Mouse (Mus musculus): ENCODE results near the gene Ripply3. TPM values are rescaled to one million over a fixed set of nuclear protein-coding genes. Genes with fewer than 3 reads are reported as not detected.
"Not testable (repeated sequence)": the region's sequence is repeated elsewhere in the genome, so short reads cannot be mapped to it uniquely, and the experiment has no call there.

The Ripply3 gene
- total RNA-seq, 2 experiments from 2014 or later, result 3.7 to 5.1 TPM

- intact Hi-C loops (cut with DNase I), result loop anchor here (1.0 to 2.0 kb wide), 3 partner anchors 15 to 57 kb away; partner anchors contain the start of genes Pigp, Ripply3 and Ttc3
- DNase-seq, result peak; percentile 98 to 100
These were observed 14.8 kb upstream of the Ripply3 start, which contains the start of gene Hlcs for GRCm38 (mm10) chr16:94313229-94314030. Gene Hlcs (minus strand): TSS chr16:94313571.

DNA sequence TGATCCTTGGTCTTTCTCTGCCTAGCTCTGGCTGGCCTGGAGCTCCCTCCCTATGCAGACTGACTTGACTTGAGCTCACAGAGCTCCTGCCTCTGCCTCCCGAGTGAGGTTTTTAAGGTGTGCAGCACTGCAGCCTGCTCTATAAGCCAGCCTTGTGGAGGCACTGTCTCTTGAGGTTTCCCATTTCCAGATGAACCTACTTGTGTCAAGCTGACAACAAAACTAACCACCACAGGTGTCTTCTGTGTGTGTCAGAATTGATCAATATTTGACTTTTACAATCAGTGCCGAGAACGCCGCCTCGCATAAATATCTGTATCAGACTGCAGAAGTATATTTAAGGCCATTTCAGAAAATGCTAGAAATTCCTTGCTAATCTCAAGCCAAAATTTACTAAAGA, 13.6 kb upstream of the Ripply3 start:
- DNase-seq, result no peak
- intact Hi-C loops (cut with DNase I), result no loop called here

DNA sequence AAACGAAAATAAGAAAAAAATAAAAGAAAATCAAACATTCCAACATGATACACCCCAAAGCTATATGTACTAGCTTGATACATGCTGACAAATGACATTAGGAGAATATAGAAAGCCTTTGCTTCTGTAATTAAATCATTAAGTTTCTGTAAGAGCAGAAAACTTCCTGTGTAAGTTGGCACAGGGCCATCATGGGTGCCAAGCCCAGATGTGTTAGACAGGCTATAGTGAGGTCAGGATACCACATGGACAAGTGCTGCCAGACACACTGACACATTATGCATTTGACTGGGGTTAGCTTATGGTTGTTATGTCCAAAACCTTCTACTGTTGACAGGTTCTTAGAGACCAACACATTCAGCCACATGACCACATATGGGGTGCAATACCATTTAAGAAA, 13.0 kb upstream of the Ripply3 start:
- DNase-seq, result no peak
- intact Hi-C loops (cut with DNase I), result no loop called here

GRCm38 (mm10) chr16:94317752-94318151, 10.5 kb upstream of the Ripply3 start:
- intact Hi-C loops (cut with DNase I), result no loop called here
- peak in 1 of 2 experiments; percentile 23 for DNase-seq

- no peak for DNase-seq
- intact Hi-C loops (cut with DNase I), result no loop called here
These were observed 8.0 kb upstream of the Ripply3 start for GRCm38 (mm10) chr16:94320223-94320622.

DNA sequence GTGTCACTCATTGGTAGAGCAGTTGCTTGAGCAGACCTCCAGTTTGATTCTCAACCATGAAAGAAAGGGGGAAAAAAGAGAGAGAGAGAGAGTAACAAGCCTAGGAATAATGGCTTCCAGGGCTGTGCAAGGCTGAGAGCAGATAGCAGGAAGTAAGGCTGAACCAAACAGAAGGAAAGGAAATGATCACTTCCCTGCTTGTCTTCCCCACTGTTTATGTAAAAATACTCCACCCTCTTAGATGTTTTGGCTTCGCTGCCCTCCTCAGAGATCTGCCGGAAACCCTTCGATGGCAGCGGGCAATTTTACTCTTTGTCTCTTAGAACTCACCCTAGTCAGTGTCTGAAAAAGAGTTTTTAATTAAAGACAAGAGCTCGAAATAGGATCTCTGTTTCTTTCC, 4.5 kb upstream of the Ripply3 start:
- intact Hi-C loops (cut with DNase I), result no loop called here
- DNase-seq, result no peak

GRCm38 (mm10) chr16:94326008-94326407, 2.2 kb upstream of the Ripply3 start:
- no peak for DNase-seq
- intact Hi-C loops (cut with DNase I), result no loop called here

DNA sequence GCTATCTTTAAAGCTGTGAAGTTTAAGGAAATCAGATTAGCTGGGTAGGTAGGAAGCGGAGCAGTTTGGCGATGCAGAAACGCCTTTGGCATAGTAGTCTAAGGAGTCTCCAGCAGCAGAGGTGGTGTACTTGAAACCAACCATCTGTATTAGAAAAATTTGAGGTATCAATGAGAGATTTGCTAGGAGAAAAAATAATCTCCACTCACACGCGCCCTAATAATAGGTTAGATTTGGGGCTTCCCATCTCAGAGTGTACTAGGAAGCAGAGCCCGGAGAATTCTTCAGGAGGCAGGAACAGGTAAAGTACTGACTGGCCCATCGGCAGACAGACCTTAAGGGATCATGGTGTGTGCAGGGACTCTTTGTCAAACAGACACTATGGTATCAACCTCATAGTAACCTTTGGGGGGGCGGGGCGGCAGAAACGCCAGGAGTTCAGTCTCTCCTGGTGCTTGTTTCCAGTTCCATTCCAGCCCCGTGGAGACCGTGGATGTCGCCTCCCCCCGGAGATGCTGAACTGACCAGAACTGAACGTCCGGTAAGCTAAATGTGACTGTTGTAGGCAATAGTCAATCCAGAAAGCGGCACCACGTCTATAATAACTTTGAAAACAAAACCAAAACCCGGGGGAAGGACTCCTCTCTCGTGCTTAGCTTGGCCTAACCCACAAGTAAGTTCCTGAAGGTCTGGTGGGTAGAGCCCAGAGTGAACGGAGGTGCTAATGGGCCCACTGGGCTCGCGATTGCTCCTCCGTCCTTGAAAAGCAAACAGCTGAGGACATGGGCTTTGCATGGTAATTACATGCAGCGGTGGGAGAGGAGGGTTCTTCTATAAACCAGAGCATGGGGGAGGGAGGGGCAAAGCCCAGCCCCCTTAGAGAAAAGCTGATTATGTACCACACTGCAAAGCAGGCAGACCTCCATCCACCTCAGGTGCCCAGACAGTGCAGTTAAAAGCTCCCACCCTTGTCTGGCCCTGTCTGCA, 954 bp downstream of the Ripply3 start:
- no peak for DNase-seq
- intact Hi-C loops (cut with DNase I), result loop anchor here (2.0 kb wide), 1 partner anchor 16 kb away; the partner anchor contains the start of gene Hlcs

DNA sequence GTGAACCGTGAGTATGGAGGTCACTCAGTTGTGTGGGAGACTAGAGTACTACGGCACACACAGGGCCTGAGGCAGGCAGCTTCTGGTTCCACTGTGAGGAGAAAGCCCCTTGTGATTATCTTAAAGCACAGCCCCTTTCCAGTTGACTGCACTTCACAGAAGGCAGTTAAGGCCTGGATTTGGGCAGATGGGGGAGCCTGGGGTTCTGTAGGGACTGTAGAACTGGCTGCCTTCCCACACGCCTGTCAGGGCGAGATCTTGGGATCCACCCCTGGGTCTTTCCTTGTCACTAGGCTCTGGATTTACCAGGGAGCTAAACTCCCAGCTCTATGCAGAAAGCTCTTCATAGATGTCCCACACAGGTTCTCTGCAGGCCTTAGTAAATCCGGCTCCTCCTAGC, 2.2 kb downstream of the Ripply3 start:
- no peak for DNase-seq

DNA sequence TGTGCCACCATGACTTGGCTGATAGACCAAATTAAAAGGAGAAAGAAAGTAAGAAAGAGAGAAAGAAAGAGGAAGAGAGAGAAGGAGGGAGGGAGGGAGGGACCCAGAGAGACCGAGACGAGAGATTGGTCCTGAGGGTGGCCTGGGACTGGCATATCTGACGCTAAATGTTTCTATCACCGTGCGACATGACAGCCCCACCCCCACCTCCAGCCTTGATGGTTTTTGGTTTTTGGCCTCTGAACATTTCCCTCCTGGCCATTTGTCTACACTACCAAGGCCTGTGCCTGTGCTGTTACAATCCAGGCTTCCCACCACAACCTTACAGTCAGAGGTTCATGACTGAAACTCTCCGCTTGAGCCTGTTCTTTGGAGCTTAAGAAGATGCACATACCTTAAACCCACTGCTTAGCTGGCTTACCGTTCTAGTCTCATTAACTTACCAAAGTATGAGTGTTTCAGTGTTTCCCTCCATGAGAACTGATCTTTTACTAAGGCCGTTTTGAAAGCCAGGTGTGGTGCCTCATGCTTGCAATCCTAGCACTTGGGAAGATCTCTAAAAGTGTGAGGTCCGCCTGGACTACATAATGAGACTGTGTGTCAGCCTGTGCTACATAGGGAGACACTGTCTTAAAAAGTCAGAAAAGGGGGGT, 3.1 kb downstream of the Ripply3 start:
- no peak for DNase-seq
- intact Hi-C loops (cut with DNase I), result loop anchor here (10.0 kb wide), 1 partner anchor 397 kb away; no protein-coding TSS in a partner anchor

More for the DNA sequence above, 2.2 kb downstream of the Ripply3 start:
- intact Hi-C loops (cut with DNase I), result loop anchor here (10.0 kb wide), 1 partner anchor 396 kb away; no protein-coding TSS in a partner anchor

GRCm38 (mm10) chr16:94331886-94332252, 3.6 kb downstream of the Ripply3 start:
- peak; percentile 71 to 83 for DNase-seq
- intact Hi-C loops (cut with DNase I), result loop anchor here (1.0 to 10.0 kb wide), 2 partner anchors 63 to 397 kb away; no protein-coding TSS in a partner anchor

- intact Hi-C loops (cut with DNase I), result loop anchor here (10.0 kb wide), 1 partner anchor 401 kb away; no protein-coding TSS in a partner anchor
- no peak for DNase-seq
These were observed 7.4 kb downstream of the Ripply3 start for GRCm38 (mm10) chr16:94335656-94336055.

- intact Hi-C loops (cut with DNase I), result loop anchor here (10.0 kb wide), 1 partner anchor 405 kb away; no protein-coding TSS in a partner anchor
These were observed 11.2 kb downstream of the Ripply3 start for GRCm38 (mm10) chr16:94339164-94340160.

GRCm38 (mm10) chr16:94345733-94346132, 17.5 kb downstream of the Ripply3 start:
- intact Hi-C loops (cut with DNase I), result no loop called here

More at GRCm38 (mm10) chr16:94339164-94340160, 11.2 kb downstream of the Ripply3 start:
- not testable (repeated sequence) for DNase-seq

GRCm38 (mm10) chr16:94347080-94347731, 19.0 kb downstream of the Ripply3 start:
- intact Hi-C loops (cut with DNase I), result no loop called here
- no peak for DNase-seq

More at GRCm38 (mm10) chr16:94345733-94346132, 17.5 kb downstream of the Ripply3 start:
- no peak for DNase-seq

- no peak for DNase-seq
These were observed 20.6 kb downstream of the Ripply3 start for GRCm38 (mm10) chr16:94348779-94349178.

DNA sequence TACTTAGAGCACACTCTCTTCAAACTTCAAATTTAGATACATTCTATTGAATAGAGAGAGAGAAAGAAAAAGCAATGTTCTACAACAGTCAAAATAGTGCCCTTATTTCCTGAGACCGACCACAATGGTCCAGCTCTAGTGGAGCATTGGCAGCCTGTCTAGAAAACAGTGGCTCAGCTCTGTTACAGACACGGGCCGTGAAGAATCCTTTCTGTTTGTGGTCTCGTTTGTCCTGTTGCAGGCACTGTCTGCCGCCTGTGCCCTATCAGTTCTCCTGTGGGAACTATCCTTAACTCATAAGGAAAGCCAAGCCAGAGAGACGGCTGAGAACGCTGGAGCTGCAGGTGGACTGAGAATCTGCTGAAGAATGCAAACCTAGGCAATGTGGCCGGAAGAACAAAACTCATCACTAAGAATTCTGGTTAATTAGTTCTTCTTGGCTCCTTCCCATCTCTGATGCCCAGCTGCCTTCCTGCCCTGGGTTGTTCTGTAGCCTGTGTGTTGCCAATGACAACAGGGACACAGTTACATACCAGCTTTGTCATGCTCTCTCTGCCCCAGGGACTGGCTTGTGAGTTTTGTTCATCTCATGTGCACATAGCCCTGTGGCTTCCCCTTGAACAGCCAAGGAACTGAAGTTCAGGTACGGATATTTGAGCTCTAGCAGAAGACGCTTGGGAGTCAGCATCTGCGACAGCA, 21.5 kb downstream of the Ripply3 start:
- no peak for DNase-seq
- intact Hi-C loops (cut with DNase I), result no loop called here

More at GRCm38 (mm10) chr16:94348779-94349178, 20.6 kb downstream of the Ripply3 start:
- intact Hi-C loops (cut with DNase I), result no loop called here

- intact Hi-C loops (cut with DNase I), result no loop called here
These were observed 22.1 kb downstream of the Ripply3 start for GRCm38 (mm10) chr16:94350287-94350677.

More at GRCm38 (mm10) chr16:94350287-94350677, 22.1 kb downstream of the Ripply3 start:
- DNase-seq, result no peak

Data from heart, postnatal 36 days (tissue).